Mouse (Mus musculus) embryonic facial prominence, embryonic 13.5 days (tissue): ENCODE data around the gene Ptpn21. TPM values are rescaled to one million over a fixed set of nuclear protein-coding genes. Genes with fewer than 3 reads are reported as not detected.
A peak's percentile ranks its signal among the peaks of the same experiment; 100 is the strongest.

ENCODE experiments used
- ATAC-seq: fragments of 200-750 bp; cut with Nextera tagmentation; 2 replicates; pipeline ENCODE4 v1.8.0; 2017; ENCODE audit warnings: low read depth; ENCODE audit not compliant: insufficient number of reproducible peaks, insufficient read depth, low FRiP score, low TSS enrichment
- H3K27ac ChIP-seq: fragments of 300-500 bp; sonication (generic); 2 replicates; pipeline ENCODE4 v1.5.1; 2015; ENCODE audit warnings: moderate library complexity, mild to moderate bottlenecking, inconsistent platforms
- H3K27me3 ChIP-seq: fragments of 300-500 bp; sonication (generic); 2 replicates; pipeline ENCODE4 v1.6.1; 2015; ENCODE audit warnings: mild to moderate bottlenecking, inconsistent platforms
- H3K36me3 ChIP-seq: fragments of 300-500 bp; sonication (generic); 2 replicates; pipeline ENCODE4 v1.6.1; 2015; ENCODE audit warnings: mild to moderate bottlenecking, inconsistent platforms
- H3K4me1 ChIP-seq: fragments of 300-500 bp; sonication (generic); 2 replicates; pipeline ENCODE4 v1.6.1; 2015; ENCODE audit warnings: inconsistent platforms
- H3K4me2 ChIP-seq: fragments of 300-500 bp; sonication (generic); 2 replicates; pipeline ENCODE4 v1.6.1; 2015; ENCODE audit warnings: moderate library complexity, mild to moderate bottlenecking, inconsistent platforms
- H3K4me3 ChIP-seq: fragments of 300-500 bp; sonication (generic); 2 replicates; pipeline ENCODE4 v1.5.1; 2015; ENCODE audit warnings: mild to moderate bottlenecking, inconsistent platforms
- H3K9ac ChIP-seq: fragments of 300-500 bp; sonication (generic); 2 replicates; pipeline ENCODE4 v1.6.1; 2015; ENCODE audit warnings: mild to moderate bottlenecking, inconsistent platforms
- H3K9me3 ChIP-seq: fragments of 300-500 bp; sonication (generic); 2 replicates; pipeline ENCODE4 v1.6.1; 2016; ENCODE audit warnings: inconsistent platforms
- WGBS: fragments of 180-500 bp; shearing (Covaris S2); methylation state at CpG from one replicate; pipeline ENCODE4 v1.1.7; 2015; ENCODE audit warnings: mixed read lengths; 5-methylcytosine and 5-hydroxymethylcytosine counted together
- polyA plus RNA-seq: library from polyadenylated mRNA; unstranded; fragments of >200 nt; fragmentation: Nextera tagmentation; extraction: Ambion mirVana; gene quantifications from 2 replicates; pipeline ENCODE4 v1.2.1, GENCODE M21; 2015

Gene Ptpn21
- polyA plus RNA-seq, 1 experiment from 2014 or later, result 5.4 TPM

DNA sequence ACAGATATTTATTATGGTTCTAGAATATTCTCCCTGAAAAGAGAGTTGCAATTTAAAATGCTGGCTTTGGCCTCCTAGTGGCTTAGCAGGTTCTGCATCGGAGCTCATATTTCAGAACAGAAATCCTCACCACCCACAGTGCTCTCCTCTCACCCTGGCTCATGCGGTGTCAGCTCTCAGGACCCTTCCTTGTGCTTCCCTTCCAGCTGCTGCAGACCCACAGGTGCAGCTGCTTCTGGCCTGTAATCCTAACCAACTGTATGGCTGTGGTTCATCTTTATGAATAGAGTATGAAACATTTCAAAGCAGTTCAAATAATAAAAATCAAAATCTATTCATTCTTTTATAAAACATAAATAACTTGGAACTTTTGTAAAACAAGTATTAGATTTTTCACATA is 80.3 kb downstream of the Ptpn21 start:
- Histone ChIP-seq H3K36me3 (peaks cover 17% of the 10 kb centered on the region), H3K27me3 (no peaks in the 10 kb centered on the region), H3K27ac (no peak overlapping the region), H3K4me2 (no peak overlapping the region), H3K9ac (no peak overlapping the region), H3K9me3 (no peaks in the 10 kb centered on the region), H3K4me1 (no peaks in the 10 kb centered on the region), H3K4me3 (no peak overlapping the region)
- ATAC-seq, result no peak
- 66% methylated on average over 2 of the region's 2 CpGs for WGBS

DNA sequence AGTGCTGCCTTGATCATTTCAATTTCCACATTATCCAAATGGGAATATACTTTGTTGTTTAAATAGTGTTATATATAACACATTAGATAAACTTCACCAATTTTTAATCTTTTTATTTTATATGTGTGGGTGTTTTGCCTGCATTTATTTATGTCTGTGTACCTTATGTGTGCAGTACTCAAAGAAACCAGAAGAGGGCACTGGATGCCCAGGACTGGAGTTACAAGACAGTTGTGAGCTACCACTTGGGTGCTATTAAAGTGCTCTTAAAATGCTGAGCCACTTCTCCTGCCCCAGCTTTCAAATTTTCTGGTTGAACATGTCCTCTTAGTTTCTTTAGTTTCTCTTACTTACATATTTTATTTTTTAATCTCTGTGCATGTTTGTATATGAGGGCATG is 92.4 kb downstream of the Ptpn21 start:
- Histone ChIP-seq H3K9me3 (no peaks in the 10 kb centered on the region), H3K36me3 (peaks cover 10% of the 10 kb centered on the region; the same call in 1 of the 2 replicates), H3K27ac (no peak overlapping the region), H3K4me3 (no peak overlapping the region), H3K4me1 (no peaks in the 10 kb centered on the region), H3K9ac (no peak overlapping the region), H3K27me3 (no peaks in the 10 kb centered on the region), H3K4me2 (no peak overlapping the region)
- ATAC-seq, result no peak

DNA sequence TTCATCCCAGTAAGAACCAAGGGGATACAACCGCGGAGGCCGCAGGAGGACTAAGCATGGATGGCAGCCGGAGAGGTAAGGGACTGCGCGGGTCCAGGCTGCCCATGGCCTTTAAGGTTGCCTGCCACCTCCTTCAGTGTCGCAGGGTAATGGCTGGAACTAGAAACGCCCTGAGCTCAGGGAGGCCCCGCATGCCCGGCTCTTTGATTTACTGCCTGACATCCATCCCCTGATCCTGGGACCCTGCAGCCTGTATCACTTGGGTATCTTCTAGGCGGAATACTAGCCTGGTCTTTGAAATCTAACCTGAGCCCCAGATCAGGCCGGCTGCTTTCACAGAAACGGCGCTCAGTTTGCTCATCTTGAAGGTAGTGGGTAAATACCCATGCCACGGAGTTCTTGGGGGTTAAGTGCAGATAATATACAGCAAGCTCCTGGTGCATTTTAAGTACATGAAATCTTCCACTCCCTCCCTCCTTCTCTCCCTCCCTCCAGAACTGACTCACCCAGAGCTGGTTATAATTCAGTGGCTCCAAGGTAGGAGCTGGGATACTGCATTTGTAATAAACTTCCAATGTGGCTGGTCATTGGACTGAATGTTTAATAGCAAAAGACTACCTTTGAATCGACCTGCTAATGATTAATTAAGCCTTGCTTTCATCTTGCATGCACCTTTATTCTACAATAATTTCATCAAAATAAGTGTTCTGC is 108.8 kb downstream of the Ptpn21 start:
- Histone ChIP-seq H3K36me3 (peaks cover 7% of the 10 kb centered on the region; the same call in 1 of the 2 replicates), H3K27me3 (no peaks in the 10 kb centered on the region), H3K4me3 (peak overlapping the region; percentile 85), H3K4me2 (peak overlapping the region; percentile 74), H3K9ac (peak overlapping the region; percentile 82), H3K9me3 (0 out of 2 replicates have a peak, but pooled peaks cover 5% of the 10 kb centered on the region), H3K4me1 (peaks cover 6% of the 10 kb centered on the region), H3K27ac (no peak overlapping the region)
- whole genome bisulfite sequencing, result 1% methylated on average over 16 of the region's 16 CpGs
- peak; percentile 76; the same call in 1 of the 2 replicates for ATAC-seq

DNA sequence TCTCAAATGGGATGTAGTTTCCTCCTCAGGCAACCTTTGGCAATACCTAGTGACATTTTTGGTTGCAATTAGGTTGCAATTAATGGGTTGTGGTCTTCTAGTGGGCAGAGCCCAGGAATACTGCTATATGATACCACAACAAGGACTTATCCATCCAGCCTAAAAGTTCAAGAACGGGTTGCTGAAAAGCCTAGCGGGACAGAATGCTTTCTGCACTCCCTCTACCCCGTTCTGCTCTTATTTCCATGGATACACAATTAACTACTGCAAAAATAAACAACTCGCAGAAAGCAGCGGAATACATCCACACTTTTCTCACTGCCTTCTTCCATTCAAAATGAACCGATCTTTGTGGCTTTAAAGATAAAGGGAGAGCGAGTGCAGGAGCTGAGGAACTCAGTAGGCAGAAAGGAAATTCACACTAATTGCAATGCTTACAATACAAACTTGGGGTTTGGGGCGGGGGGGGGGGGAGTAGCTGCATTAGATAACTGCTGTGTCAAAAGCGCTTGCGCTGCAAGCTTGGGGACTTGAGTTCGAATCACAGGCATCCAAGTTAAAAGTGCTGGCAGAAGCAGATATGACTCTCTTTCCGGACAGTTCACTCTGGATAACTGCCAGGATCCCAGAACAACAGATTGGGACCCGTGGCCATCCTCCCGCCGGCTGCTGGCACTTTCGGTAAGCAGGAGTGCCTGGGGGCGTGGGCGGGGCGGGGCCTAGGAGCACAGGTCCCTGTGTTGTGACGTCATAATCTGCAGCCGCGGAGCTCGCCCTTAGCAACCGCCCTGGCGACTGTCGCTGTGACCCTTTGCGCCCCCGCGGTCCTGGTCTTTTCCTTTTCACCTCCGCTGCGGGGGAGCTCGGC is 109.6 kb downstream of the Ptpn21 start, which contains the start of gene Spata7:
Spata7 (plus strand) TSS at position 766 of the 868 bp plus-strand sequence.
- Histone ChIP-seq H3K4me2 (peak within 1 kb of the TSS; percentile 74), H3K4me1 (peaks cover 6% of the 10 kb centered on the region), H3K36me3 (peaks cover under 1% of the 10 kb centered on the region; the same call in 1 of the 2 replicates), H3K27me3 (no peaks in the 10 kb centered on the region), H3K9ac (peak within 1 kb of the TSS; percentile 82), H3K4me3 (peak within 1 kb of the TSS; percentile 85), H3K9me3 (0 out of 2 replicates have a peak, but pooled peaks cover 5% of the 10 kb centered on the region), H3K27ac (no peak within 1 kb of the TSS)
- 3% methylated on average over 32 of the region's 32 CpGs for WGBS
- peak; percentile 84 for ATAC-seq

Other genes starting within 250 kb of the Ptpn21 start
- 1.5 and 1.6 TPM in 2 replicates for gene Kcnk10, start 159.1 kb downstream of the Ptpn21 start, polyA plus RNA-seq
- gene Spata7, start 109.2 kb downstream of the Ptpn21 start, polyA plus RNA-seq, result 19.7 and 22.6 TPM in 2 replicates
- gene Zc3h14, start 9.6 kb upstream of the Ptpn21 start, polyA plus RNA-seq, result 133 and 135 TPM in 2 replicates
- gene Eml5, start 164.1 kb upstream of the Ptpn21 start, polyA plus RNA-seq, result 2.3 and 4.3 TPM in 2 replicates
- 36.5 and 37.6 TPM in 2 replicates for gene Ttc8, start 183.2 kb upstream of the Ptpn21 start, polyA plus RNA-seq